Mouse (Mus musculus) heart, embryonic 15.5 days (tissue): ENCODE data around the gene Agpat3. TPM values are rescaled to one million over a fixed set of nuclear protein-coding genes. Genes with fewer than 3 reads are reported as not detected.
A peak's percentile ranks its signal among the peaks of the same experiment; 100 is the strongest.

Experiments
- ATAC-seq: fragments of 200-750 bp; cut with Nextera tagmentation; replicated peaks from 2 replicates; pipeline ENCODE4 v1.8.0; 2017; ENCODE audit warnings: low read depth, moderate TSS enrichment; ENCODE audit not compliant: insufficient number of reproducible peaks, insufficient read depth, low FRiP score
- H3K27ac ChIP-seq: fragments of 300-500 bp; sonication (generic); 2 replicates; pipeline ENCODE4 v1.5.1; 2015; ENCODE audit warnings: mild to moderate bottlenecking, inconsistent platforms
- H3K27me3 ChIP-seq: fragments of 300-500 bp; sonication (generic); 2 replicates; pipeline ENCODE4 v1.6.1; 2015; ENCODE audit warnings: inconsistent platforms
- H3K36me3 ChIP-seq: fragments of 300-500 bp; sonication (generic); 2 replicates; pipeline ENCODE4 v1.6.1; 2015; ENCODE audit warnings: mild to moderate bottlenecking, inconsistent platforms
- H3K4me1 ChIP-seq: fragments of 300-500 bp; sonication (generic); replicated peaks from 2 replicates; pipeline ENCODE4 v1.6.1; 2015; ENCODE audit warnings: inconsistent platforms
- H3K4me2 ChIP-seq: fragments of 300-500 bp; sonication (generic); 2 replicates; pipeline ENCODE4 v1.6.1; 2015; ENCODE audit warnings: inconsistent platforms, mild to moderate bottlenecking, moderate library complexity
- H3K4me3 ChIP-seq: fragments of 300-500 bp; sonication (generic); 2 replicates; pipeline ENCODE4 v1.5.1; 2015; ENCODE audit warnings: mild to moderate bottlenecking, inconsistent platforms
- H3K9ac ChIP-seq: fragments of 300-500 bp; sonication (generic); 2 replicates; pipeline ENCODE4 v1.6.1; 2015; ENCODE audit warnings: mild to moderate bottlenecking, inconsistent platforms
- H3K9me3 ChIP-seq: fragments of 300-500 bp; sonication (generic); replicated peaks from 2 replicates; pipeline ENCODE4 v1.6.1; 2016; ENCODE audit warnings: inconsistent platforms
- WGBS: fragments of 180-500 bp; shearing (Covaris S2); methylation state at CpG from one replicate; pipeline ENCODE4 v1.1.7; 2015; ENCODE audit warnings: mixed read lengths; 5-methylcytosine and 5-hydroxymethylcytosine counted together
- polyA plus RNA-seq: library from polyadenylated mRNA; unstranded; fragments of >200 nt; fragmentation: Nextera tagmentation; extraction: Ambion mirVana; gene quantifications from 2 replicates; pipeline ENCODE4 v1.2.1, GENCODE M21; 2015

The Agpat3 gene
- polyA plus RNA-seq, 1 experiment from 2014 or later: 54.2 TPM

DNA sequence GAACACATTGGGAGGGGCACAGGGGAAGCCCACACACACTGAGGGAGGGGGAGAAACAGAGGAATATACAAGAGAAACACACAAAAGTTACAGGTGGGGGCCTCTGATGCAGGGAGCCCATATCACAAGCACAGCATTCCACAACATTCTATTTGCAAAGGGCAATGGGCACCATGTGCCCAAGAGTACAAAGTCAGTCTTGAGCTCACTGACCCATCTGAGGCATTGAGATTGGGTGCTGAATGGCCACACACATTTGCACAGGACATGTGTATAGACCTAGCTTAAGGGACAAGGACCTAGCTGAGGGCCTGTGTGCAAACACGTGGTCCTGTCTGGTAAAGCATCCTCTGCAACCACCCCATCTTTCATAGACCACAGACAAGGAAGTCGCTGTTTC, 6.8 kb downstream of the Agpat3 start:
- H3K4me3 ChIP-seq: no peak overlapping the region
- no peak overlapping the region for H3K27ac ChIP-seq
- H3K9me3 ChIP-seq: no peaks in the 10 kb centered on the region
- no peak for ATAC-seq
- no peaks in the 10 kb centered on the region for H3K36me3 ChIP-seq
- H3K4me1 ChIP-seq: peaks cover 5% of the 10 kb centered on the region
- H3K4me2 ChIP-seq: no peak overlapping the region
- H3K9ac ChIP-seq: no peak overlapping the region
- H3K27me3 ChIP-seq: no peaks in the 10 kb centered on the region
- 70% methylated on average over 2 of the region's 2 CpGs for WGBS

DNA sequence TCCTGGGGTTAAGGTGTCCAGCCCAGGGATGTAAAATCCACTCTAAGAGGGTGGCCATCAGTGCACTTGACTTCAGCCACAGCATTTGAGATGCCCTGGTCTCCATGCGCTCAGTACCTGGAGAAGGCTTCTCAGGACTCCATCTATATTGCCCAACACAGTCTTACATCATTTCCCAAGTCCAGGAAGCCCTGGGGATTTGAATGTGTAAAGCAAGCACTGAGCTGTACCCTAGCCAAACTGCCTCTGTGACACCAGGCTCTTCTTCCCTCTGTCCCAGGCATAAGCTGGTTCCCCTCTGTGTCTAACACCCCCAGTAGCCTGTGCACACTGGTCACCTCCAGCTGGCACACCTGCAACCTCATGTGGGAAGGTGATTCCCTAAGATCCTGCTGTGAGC, 10.2 kb downstream of the Agpat3 start:
- no peaks in the 10 kb centered on the region for H3K27me3 ChIP-seq
- no peak overlapping the region for H3K27ac ChIP-seq
- no peak overlapping the region for H3K4me3 ChIP-seq
- no peaks in the 10 kb centered on the region for H3K36me3 ChIP-seq
- no peaks in the 10 kb centered on the region for H3K9me3 ChIP-seq
- WGBS: 93% methylated on average over 1 of the region's 1 CpGs
- H3K4me1 ChIP-seq: peaks cover 11% of the 10 kb centered on the region
- H3K4me2 ChIP-seq: no peak overlapping the region
- H3K9ac ChIP-seq: no peak overlapping the region
- no peak for ATAC-seq

DNA sequence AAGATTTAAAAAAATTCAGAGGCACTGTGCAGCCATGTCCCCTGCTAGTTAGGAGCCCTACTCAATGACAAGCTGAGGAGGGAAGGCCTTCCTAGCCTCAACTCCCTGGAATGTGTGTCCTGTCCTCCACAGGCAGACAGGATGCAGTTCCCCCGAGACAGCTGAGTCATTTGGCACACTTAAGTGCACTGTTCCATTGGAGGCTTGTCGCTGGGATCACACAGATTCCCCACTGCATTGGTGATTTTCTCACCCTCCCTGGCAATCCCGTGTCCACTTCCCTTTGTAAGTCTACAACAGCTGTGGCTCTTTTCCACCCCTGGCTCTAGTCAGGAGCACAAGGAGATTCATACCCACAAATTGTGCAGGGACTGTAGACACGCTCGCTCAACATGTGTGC, 14.1 kb downstream of the Agpat3 start:
- H3K9me3 ChIP-seq: no peaks in the 10 kb centered on the region
- WGBS: 37% methylated on average over 5 of the region's 5 CpGs
- H3K36me3 ChIP-seq: no peaks in the 10 kb centered on the region
- H3K4me3 ChIP-seq: no peak overlapping the region
- no peak overlapping the region for H3K9ac ChIP-seq
- 0 out of 2 replicates have a peak, but pooled peaks have one; percentile 37 for ATAC-seq
- H3K27ac ChIP-seq: peak overlapping the region; percentile 50
- no peaks in the 10 kb centered on the region for H3K27me3 ChIP-seq
- peaks cover 16% of the 10 kb centered on the region for H3K4me1 ChIP-seq
- H3K4me2 ChIP-seq: no peak overlapping the region

DNA sequence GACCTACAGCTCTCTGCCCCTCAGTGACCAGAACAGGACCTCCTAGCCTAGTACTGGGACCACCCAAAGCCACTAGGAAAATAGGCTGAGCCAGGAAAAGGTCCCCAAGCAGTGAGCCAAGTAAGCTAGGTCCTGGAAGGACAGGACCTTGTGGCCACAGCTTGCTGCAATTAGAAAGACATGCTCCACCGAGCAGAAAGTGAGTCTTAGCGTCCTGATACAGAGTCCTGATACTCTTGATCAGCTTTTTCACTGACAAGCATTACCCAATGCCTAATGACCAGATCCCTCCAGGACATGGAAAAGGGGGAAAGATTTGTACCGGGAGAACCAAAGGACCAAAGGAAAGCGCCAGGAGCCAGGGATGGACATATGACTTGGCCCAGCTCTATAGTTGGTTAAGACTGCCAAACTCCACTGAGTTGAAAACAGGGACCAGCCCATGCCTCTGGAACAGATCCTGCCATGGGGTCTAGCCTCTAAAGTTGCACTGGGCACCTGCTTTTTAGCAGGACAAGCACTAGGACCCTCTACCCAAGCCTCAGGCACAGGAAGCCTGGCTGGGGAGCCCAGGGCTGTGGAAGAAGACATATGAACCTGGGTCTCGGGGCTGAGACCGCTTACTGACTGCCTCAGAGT, 17.2 kb downstream of the Agpat3 start:
- no peaks in the 10 kb centered on the region for H3K9me3 ChIP-seq
- no peak for ATAC-seq

DNA sequence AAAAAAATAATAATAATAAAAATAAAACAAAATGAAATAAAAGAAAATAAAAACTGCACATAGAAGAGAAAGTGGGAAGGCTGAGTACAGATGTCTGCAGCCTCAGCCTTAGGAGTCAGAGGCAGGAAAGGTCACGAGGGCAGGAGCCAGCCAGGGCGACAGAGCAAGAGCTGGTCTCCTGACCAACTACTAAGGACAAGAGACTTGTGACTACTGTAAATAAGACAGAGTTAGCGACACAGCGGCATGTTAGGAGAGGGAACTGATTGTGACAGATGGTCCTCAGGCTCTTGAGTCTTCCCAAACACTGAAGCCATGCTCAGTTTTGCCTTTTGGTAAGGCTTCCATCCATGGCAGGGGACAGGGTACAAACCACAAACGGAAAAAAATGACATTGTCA, 20.7 kb downstream of the Agpat3 start:
- Histone ChIP-seq H3K4me2 (no peak overlapping the region), H3K9ac (no peak overlapping the region), H3K27ac (no peak overlapping the region), H3K4me1 (peaks cover 8% of the 10 kb centered on the region), H3K4me3 (no peak overlapping the region), H3K9me3 (no peaks in the 10 kb centered on the region), H3K27me3 (no peaks in the 10 kb centered on the region), H3K36me3 (peaks cover 2% of the 10 kb centered on the region; the same call in 1 of the 2 replicates)
- 90% methylated on average over 5 of the region's 5 CpGs for WGBS
- ATAC-seq: no peak

More for the DNA sequence above, 17.2 kb downstream of the Agpat3 start:
- H3K4me3 ChIP-seq: no peak overlapping the region
- H3K36me3 ChIP-seq: no peaks in the 10 kb centered on the region
- H3K27me3 ChIP-seq: no peaks in the 10 kb centered on the region
- no peak overlapping the region for H3K27ac ChIP-seq
- H3K4me1 ChIP-seq: peaks cover 16% of the 10 kb centered on the region
- 81% methylated on average over 6 of the region's 6 CpGs for WGBS
- H3K9ac ChIP-seq: no peak overlapping the region
- no peak overlapping the region for H3K4me2 ChIP-seq

DNA sequence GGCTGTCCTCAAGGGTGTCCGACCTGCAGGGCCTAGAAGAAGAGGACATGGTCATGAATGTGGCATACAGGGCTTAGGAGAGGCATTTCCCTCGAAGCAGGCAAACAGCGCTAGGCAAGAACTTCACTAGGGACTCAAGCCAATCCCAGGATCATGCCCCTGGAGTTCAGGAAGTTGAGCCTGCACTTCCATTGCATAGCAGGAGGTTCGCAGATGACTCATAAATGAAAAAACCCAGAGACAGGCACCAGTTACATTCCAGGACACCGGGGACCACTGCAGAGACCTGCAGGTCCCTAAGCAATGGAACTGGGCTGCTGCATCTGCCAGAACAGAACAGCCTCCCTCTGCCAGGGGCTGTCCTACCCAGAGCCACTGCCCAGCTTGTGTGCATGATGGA, 23.0 kb downstream of the Agpat3 start:
- no peak overlapping the region for H3K4me2 ChIP-seq
- no peak for ATAC-seq
- H3K36me3 ChIP-seq: peaks cover 2% of the 10 kb centered on the region; the same call in 1 of the 2 replicates
- no peak overlapping the region for H3K4me3 ChIP-seq
- 71% methylated on average over 5 of the region's 5 CpGs for WGBS
- H3K9ac ChIP-seq: no peak overlapping the region
- H3K27me3 ChIP-seq: no peaks in the 10 kb centered on the region
- 0 out of 2 replicates have a peak, but pooled peaks cover 3% of the 10 kb centered on the region for H3K4me1 ChIP-seq
- H3K9me3 ChIP-seq: no peaks in the 10 kb centered on the region
- H3K27ac ChIP-seq: no peak overlapping the region

DNA sequence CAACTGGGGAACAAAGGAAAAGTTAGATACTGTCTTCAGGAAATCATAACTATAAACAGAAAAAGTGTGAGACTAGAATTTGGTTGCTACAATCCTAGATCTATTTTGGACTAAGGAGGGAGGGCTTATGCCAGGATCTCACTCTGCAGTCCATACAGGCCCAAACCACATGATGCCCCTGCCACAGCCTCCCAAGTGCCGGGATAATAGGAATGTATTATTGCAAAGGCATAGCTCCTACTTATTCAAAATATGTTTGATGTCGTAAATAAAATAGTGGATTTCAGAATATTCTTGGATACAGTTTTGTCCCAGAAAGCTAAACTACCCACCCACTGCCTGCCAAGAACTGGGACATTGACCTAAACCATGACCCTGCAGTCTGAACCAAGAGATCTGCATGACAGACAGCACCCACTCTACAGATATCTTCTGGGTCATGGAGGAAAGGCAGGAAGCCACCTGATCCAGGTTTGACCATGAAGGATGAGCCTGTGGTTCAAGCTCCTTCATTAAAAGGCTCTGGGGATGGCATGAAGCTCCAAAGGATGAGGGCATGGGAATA, 24.2 kb downstream of the Agpat3 start:
- H3K4me1 ChIP-seq: peaks cover 15% of the 10 kb centered on the region
- no peak overlapping the region for H3K4me3 ChIP-seq
- 89% methylated on average over 2 of the region's 2 CpGs for WGBS
- no peak overlapping the region for H3K4me2 ChIP-seq
- H3K9ac ChIP-seq: no peak overlapping the region
- H3K27me3 ChIP-seq: no peaks in the 10 kb centered on the region
- peaks cover 2% of the 10 kb centered on the region; the same call in 1 of the 2 replicates for H3K36me3 ChIP-seq
- H3K9me3 ChIP-seq: no peaks in the 10 kb centered on the region
- H3K27ac ChIP-seq: no peak overlapping the region
- ATAC-seq: no peak

DNA sequence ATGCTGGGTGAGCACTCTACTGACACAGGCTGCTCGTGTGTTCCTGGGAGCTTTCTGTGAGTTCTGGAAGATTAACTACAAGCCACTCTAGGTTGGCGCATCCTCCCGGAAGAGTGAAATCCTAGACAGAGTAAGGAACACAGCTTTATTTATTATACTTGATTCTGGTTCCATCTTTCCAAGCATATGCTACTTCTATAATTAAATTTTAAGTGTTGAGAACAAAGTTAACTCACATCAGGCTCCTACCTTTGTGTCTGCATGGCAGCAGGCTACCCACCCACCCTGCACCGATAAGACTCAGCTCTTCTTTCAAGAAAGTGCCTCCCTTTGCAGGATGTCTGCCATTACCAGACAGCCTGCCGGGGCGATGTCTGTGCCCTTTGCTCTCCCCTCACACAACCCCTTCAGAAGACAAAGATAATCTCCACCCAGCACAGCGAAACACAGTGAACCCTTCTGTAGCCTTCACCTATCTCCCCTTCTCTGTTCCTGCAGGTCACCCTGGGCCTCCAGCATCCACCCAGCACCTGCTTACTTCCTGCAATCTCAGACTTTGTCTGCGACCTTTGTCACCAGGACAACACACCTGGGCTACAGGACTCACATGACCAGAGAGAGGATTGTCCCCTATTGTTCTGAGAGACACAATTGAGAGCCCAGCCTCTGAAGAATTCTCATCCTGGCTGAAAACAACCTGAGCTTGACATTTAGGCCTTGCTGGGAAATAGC, 26.2 kb downstream of the Agpat3 start:
- Histone ChIP-seq H3K4me1 (peaks cover 20% of the 10 kb centered on the region), H3K4me2 (no peak overlapping the region), H3K9me3 (no peaks in the 10 kb centered on the region), H3K27me3 (no peaks in the 10 kb centered on the region), H3K9ac (no peak overlapping the region), H3K4me3 (no peak overlapping the region), H3K27ac (no peak overlapping the region), H3K36me3 (peaks cover 2% of the 10 kb centered on the region; the same call in 1 of the 2 replicates)
- 78% methylated on average over 8 of the region's 8 CpGs for WGBS
- ATAC-seq: no peak

DNA sequence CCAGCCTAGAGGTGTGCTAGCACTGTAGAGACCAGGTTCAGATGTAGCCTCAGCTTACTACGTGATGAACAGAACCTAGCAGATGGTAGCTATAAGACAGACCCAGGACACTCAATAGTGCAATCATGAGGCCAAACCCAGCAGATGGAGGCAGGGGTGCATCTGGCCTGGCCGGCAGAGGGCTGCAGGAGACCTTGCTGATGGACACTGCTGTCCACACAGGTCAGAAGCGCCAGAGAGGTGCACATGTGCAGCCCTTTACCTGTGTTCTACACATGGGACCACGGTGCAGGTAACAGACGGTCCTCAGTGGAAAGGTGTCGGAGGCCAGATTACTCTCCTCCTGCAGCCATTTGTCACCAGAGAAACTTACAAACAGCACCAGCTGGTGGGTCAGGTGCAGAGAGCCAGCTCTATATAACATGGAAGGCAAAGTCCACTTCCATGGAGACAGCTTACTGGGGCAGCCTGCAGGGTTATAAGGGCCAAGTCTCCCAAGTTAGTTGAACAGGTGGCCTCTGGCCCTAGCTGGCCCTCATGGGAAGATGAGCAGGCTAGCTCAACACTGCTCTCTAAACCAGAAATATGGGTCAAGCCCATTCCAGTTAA, 27.6 kb downstream of the Agpat3 start:
- 93% methylated on average over 6 of the region's 6 CpGs for WGBS
- H3K9ac ChIP-seq: no peak overlapping the region
- ATAC-seq: no peak

DNA sequence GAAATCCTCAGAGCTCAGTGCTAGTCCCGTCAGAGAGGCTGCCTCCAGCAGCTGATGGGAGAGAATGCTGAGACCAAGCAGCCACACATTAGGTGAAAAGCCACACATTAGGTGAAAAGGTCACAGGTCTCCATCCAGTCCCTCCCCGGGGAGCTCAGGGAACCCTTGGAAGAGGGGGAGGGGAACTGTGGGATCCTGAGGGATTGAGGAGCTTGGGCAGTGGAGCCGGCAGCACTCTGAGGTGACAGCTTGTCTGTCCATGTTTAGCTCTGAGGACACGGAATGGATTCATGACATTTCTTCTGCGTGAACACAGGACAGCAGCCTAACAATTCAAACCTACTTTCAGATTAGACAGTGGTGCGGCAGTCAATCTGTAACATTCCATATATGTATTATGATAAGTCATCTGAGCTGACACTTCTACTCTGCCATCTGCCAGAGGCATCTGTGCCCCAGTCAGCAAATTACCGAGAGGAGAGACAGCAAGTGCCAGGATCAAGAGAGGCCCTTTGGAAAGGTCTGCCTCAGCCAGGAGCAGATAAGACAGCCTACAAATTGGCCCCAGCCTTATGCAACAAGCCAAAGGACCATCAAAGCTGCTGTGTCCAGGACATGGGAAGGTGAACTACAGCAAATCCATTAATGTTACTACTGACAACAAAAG, 28.9 kb downstream of the Agpat3 start:
- WGBS: 34% methylated on average over 7 of the region's 7 CpGs
- Histone ChIP-seq H3K27me3 (no peaks in the 10 kb centered on the region), H3K9ac (no peak overlapping the region), H3K9me3 (no peaks in the 10 kb centered on the region), H3K4me1 (peaks cover 17% of the 10 kb centered on the region), H3K4me3 (no peak overlapping the region), H3K4me2 (no peak overlapping the region), H3K36me3 (peaks cover 2% of the 10 kb centered on the region; the same call in 1 of the 2 replicates), H3K27ac (peak overlapping the region; percentile 57)
- no peak for ATAC-seq

More for the DNA sequence above, 27.6 kb downstream of the Agpat3 start:
- Histone ChIP-seq H3K4me1 (peaks cover 20% of the 10 kb centered on the region), H3K27me3 (no peaks in the 10 kb centered on the region), H3K9me3 (no peaks in the 10 kb centered on the region), H3K27ac (no peak overlapping the region), H3K4me3 (no peak overlapping the region), H3K4me2 (no peak overlapping the region), H3K36me3 (peaks cover 2% of the 10 kb centered on the region; the same call in 1 of the 2 replicates)

DNA sequence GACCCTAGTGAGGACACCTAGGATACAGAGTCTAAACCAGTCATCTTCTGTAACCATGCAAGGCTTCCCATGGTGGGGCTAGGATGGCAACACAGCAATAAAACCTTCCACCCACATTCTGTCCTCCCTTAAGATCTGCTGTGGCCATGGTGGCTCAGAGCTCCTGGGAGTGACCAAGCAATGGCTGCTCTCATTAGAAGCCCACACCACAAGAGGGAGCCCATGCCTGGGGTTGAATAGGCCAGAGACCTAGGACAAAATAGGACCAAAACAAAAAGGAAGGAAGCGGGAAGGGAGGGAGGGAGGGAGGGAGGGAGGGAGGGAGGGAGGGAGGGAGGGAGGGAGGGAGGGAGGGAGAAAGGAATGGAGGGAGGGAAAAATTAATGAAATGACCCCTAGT, 29.5 kb downstream of the Agpat3 start:
- H3K9me3 ChIP-seq: no peaks in the 10 kb centered on the region
- no peak overlapping the region for H3K4me2 ChIP-seq
- WGBS: no CpG with 5 or more reads among the region's 1 CpGs
- H3K36me3 ChIP-seq: peaks cover 2% of the 10 kb centered on the region; the same call in 1 of the 2 replicates
- H3K27ac ChIP-seq: no peak overlapping the region
- no peak overlapping the region for H3K4me3 ChIP-seq
- no peak overlapping the region for H3K9ac ChIP-seq
- H3K4me1 ChIP-seq: peaks cover 17% of the 10 kb centered on the region
- no peak for ATAC-seq
- H3K27me3 ChIP-seq: no peaks in the 10 kb centered on the region
